ENCODE assay signal across 28 mouse cellular contexts in the genomic region with DNA sequence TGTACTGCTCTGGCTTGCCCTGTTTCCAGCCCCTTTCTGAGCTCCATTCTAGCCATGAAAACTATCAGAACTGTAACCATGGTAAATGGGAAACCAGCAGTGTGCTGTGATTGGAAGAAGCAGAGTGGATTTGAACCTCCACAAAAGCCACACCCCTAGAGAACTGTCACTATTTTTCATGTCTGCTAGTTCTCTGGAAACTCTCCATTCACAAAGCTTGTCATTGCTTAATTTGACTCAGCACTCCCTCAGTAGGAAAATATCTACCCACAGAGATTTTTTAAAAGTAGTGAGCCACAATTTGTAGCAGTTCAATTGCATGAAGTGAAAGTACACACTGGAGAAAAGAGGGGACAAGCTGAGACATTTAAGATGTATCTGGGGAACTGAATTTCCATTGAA. TPM values are rescaled to one million over a fixed set of nuclear protein-coding genes. Genes with fewer than 3 reads are reported as not detected.
DNase-seq lines count a peak whose midpoint lies in the region; ATAC-seq lines count a peak whose summit lies in the region.
"Had no signal": no experiment of that assay in that cellular context is flagged by ENCODE, and none has a peak within 500 bp of the region (broad histone marks: within the 10 kb centered on the region; RNA-seq: fewer than 3 reads in every experiment).

No protein-coding gene starts in this region.

- H3K4me1 ChIP-seq in hindbrain, embryonic 14.5 days (replicated peaks; ENCODE audit: control insufficient read depth, insufficient read depth, low read length): no peaks in the 10 kb centered on the region
- H3K4me1 ChIP-seq: forebrain, embryonic 13.5 days; heart, embryonic 15.5 days; liver, embryonic 13.5 days; megakaryocyte, embryonic 14.5 days; midbrain, embryonic 13.5 days had no signal

- intact Hi-C loops in left cerebral cortex, postnatal 10 days (cut with DNase I): no loop called here

- H3K27ac ChIP-seq in hindbrain, embryonic 14.5 days: no peak overlapping the region
- H3K27ac ChIP-seq: forebrain, embryonic 13.5 days; gastrocnemius, adult 2 months; heart, embryonic 15.5 days; kidney, embryonic 15.5 days; liver, embryonic 13.5 days; midbrain, embryonic 13.5 days had no signal

- peak; percentile 5 for DNase-seq in A20 (ENCODE audit: low read depth, low spot score)
- DNase-seq in embryo, embryonic 10.5 days (ENCODE audit: low spot score): peak; percentile 21
- DNase-seq in induced T-regulatory cell, adult 2 months (ENCODE audit: low read depth): peak; percentile 35
- no peak for DNase-seq in cerebellum, postnatal 14 days
- no peak for DNase-seq in left cerebral cortex, postnatal 10 days (ENCODE audit: extremely low spot score in 1 of 2, low spot score in 2 of 2)
- DNase-seq in hindbrain, embryonic 14.5 days (ENCODE audit: low spot score): no peak
- DNase-seq: adrenal gland, postnatal 14 days; cerebellum, adult 2 months; gastrocnemius, adult 2 months; heart, postnatal 36 days; kidney, postnatal 36 days; liver, embryonic 13.5 days; lung, adult 2 months; lung, postnatal 14 days; thymus, postnatal 14 days had no signal

- peak; percentile 71 for ATAC-seq in CD4-positive, CD25-positive, alpha-beta regulatory T cell, adult 4 months
- no peak for ATAC-seq in erythroid progenitor cell, adult 5-6 weeks (replicated peaks; ENCODE audit: low FRiP score, poor library complexity, severe bottlenecking)
- no peak for ATAC-seq in hindbrain, embryonic 14.5 days (ENCODE audit: low FRiP score)
- ATAC-seq: forebrain, embryonic 13.5 days; hindbrain, embryonic 16.5 days; intestine, postnatal 0 days; midbrain, embryonic 13.5 days had no signal

- H3K9ac ChIP-seq in hindbrain, embryonic 14.5 days: no peak overlapping the region
- H3K9ac ChIP-seq: forebrain, embryonic 13.5 days; heart, embryonic 15.5 days; kidney, embryonic 15.5 days; liver, embryonic 13.5 days; midbrain, embryonic 13.5 days had no signal

- no peak overlapping the region for H3K4me2 ChIP-seq in hindbrain, embryonic 14.5 days (replicated peaks)
- H3K4me2 ChIP-seq: forebrain, embryonic 13.5 days; heart, embryonic 15.5 days; kidney, embryonic 15.5 days; liver, embryonic 13.5 days; midbrain, embryonic 13.5 days had no signal

- no peak overlapping the region for H3K4me3 ChIP-seq in hindbrain, embryonic 14.5 days (replicated peaks; ENCODE audit: low read length)
- H3K4me3 ChIP-seq: forebrain, embryonic 13.5 days; gastrocnemius, adult 2 months; heart, embryonic 15.5 days; kidney, embryonic 15.5 days; liver, embryonic 13.5 days; megakaryocyte, embryonic 14.5 days; midbrain, embryonic 13.5 days had no signal

- no peaks in the 10 kb centered on the region for H3K9me3 ChIP-seq in hindbrain, embryonic 14.5 days (ENCODE audit: control insufficient read depth, low read length)
- H3K9me3 ChIP-seq: forebrain, embryonic 13.5 days; G1E; heart, embryonic 15.5 days; kidney, embryonic 15.5 days; liver, embryonic 13.5 days; megakaryocyte, embryonic 14.5 days; midbrain, embryonic 13.5 days had no signal

- H3K27me3 ChIP-seq in hindbrain, embryonic 14.5 days (ENCODE audit: control insufficient read depth, insufficient read depth, low read length): no peaks in the 10 kb centered on the region
- H3K27me3 ChIP-seq: forebrain, embryonic 13.5 days; heart, embryonic 15.5 days; kidney, embryonic 15.5 days; liver, embryonic 13.5 days; megakaryocyte, embryonic 14.5 days; midbrain, embryonic 13.5 days had no signal

- H3K36me3 ChIP-seq in hindbrain, embryonic 14.5 days (replicated peaks; ENCODE audit: control insufficient read depth, insufficient read depth): no peaks in the 10 kb centered on the region
- H3K36me3 ChIP-seq: G1E; heart, embryonic 15.5 days; kidney, embryonic 15.5 days; liver, embryonic 13.5 days; midbrain, embryonic 13.5 days had no signal

RNA-seq across cellular contexts. Expression of gene Hapln1, which starts 18.1 kb away (rescaled TPM):
- polyA plus RNA-seq in CD4-positive, CD25-positive, alpha-beta regulatory T cell, adult 4 months (2017; shearing (Covaris generic)): not detected
- total RNA-seq in erythroid progenitor cell, adult 5-6 weeks (2015; ENCODE audit: low replicate concordance): not detected in 2 replicates
- total RNA-seq in erythroid progenitor cell, adult 5-6 weeks (2017; ENCODE audit: low replicate concordance): not detected in 2 replicates
- 10 to 100 TPM; 58.4 to 72.6 TPM for total RNA-seq in left cerebral cortex, postnatal 10 days (2021)
- polyA plus RNA-seq in hindbrain, embryonic 14.5 days (2014; fragmentation: Nextera tagmentation; extraction: Ambion mirVana): 0.48 and 0.62 TPM in 2 replicates
- total RNA-seq: common myeloid progenitor, adult 5-6 weeks; monocyte, adult 5-6 weeks had no signal
- polyA plus RNA-seq: G1E; small intestine, adult 2 months had no signal

Comparison
In these comparisons a context has a peak if more than half of its experiments do, and no peak if none do; other contexts are left out.
1. DNase-seq: peak in A20 (single experiment), embryo, embryonic 10.5 days (single experiment) and induced T-regulatory cell, adult 2 months (single experiment); none in cerebellum, postnatal 14 days (0 of 2), left cerebral cortex, postnatal 10 days (0 of 2) and hindbrain, embryonic 14.5 days (single experiment).
2. RNA of gene Hapln1, which starts 18.1 kb away (total RNA-seq): 58.4 to 72.6 TPM in left cerebral cortex, postnatal 10 days; not detected in erythroid progenitor cell, adult 5-6 weeks; every median in the first group is over 10 times any median in the second.